Mouse (Mus musculus): ENCODE results near the gene Tecr.

Gene Tecr

DNA sequence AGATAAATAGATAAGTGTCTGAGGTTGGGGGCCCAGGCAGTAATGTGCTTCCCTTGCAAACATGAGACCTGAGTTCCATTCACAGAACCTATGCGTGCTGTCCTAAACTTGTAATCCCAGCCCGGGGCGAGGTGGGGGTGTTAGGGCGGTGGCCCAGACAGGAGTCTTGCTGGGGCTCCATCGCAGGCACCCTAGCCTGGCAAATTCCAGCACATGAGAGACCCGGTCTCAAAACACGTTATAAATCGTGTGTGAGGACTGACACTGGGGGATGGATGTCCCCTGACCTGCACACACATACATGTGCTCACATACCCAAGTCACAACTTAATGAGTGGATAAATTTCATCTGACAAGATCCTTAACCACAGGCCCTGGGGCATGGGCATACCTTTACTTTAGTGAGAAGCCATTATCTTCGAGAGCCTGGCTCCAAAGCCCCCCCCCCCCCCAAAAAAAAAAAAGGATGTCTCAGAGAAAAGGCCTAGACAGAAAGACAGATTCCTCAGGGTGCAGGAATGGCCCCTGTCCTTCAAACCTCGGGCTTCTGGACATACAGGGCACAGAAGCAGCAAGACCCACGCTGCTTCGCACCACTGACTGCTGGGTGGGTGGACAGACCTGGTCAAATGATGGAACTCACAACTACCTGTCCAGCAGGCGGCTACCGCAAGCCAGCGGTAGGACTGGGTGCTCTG lies 14.1 kb upstream of the Tecr start:
- in situ Hi-C loops (cut with MboI; ENCODE audit: unreplicated experiment in 2 of 2): loop anchor here (10.0 to 25.0 kb wide), 2 partner anchors 357 to 510 kb away; no protein-coding TSS in a partner anchor

DNA sequence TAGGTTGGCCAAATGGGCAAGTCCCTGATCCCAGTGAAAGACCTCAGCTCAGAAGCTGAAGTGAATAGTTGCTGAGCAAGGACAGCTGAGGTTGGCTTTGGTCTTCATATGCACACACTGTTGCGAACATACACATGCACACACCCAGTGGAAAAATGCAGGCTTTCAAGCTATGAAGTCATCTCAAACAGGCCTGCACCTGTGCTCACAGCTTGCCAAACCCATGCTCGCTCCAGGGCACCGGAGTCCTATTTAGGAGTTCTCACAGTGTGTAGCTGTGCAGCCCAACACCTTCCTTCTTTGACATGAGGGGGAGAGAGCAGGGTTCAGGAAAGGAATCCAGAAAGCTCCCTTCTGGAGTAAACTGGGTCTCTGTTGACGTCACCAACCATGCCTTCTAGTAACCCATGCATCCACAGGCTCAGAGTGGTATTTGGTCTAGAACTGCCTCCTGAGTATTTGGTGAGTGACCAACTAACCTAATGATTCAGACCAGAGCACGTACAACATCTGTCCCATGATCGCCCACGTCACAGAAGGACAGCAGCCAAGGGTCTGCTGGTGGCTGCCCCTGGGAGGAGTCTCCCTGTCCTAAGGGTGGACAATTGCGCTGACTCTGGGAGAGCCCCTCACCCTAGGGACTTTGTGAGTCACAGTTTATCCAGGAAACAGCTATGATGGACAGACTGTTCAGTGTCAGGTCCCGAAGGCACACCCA lies 12.0 kb upstream of the Tecr start:
- in situ Hi-C loops (cut with MboI; ENCODE audit: unreplicated experiment in 2 of 2): loop anchor here (10.0 to 25.0 kb wide), 2 partner anchors 355 to 507 kb away; no protein-coding TSS in a partner anchor

DNA sequence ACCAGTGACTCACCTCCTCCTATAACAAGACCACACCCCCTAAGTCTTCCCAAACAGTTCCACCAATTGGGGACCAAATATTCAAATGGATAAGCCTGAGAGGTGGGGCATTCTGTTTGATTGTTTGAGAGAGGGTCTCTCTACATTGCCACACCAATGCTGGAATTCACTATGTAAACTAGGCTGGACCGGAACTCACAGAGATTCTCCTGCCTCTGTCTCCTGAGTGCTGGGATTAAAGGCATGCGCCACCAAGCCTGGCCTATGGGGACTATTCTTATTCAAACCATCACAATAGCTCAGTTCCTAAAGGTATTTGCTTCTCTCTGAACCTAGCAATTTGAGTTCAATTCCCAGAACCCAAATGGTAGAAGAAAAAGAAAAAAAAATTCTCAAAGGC lies 10.8 kb upstream of the Tecr start:
- in situ Hi-C loops (cut with MboI; ENCODE audit: unreplicated experiment in 2 of 2): loop anchor here in 1 of 2 experiments (25.0 kb wide), 1 partner anchor 506 kb away; no protein-coding TSS in a partner anchor

DNA sequence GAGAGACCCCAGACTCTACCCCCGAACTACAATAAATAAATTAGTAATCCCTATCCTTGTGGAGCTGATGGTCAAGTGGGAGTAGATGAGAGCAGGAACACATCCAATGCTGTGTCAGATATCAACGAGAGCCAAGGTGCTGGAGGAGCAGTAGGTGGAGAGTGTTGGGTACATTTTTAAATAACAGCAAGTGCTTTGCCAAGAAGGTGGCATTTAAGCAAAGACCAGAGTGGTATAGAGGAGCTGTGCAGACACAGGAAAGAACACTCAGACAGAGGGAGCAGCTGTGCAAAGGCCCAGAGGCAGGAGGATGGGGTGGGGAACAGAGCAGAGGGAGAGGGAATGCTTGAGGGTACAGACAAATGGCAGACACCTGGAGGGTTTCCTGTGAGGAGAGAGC lies 9.3 kb upstream of the Tecr start:
- in situ Hi-C loops (cut with MboI; ENCODE audit: unreplicated experiment in 2 of 2): loop anchor here in 1 of 2 experiments (25.0 kb wide), 1 partner anchor 505 kb away; no protein-coding TSS in a partner anchor

DNA sequence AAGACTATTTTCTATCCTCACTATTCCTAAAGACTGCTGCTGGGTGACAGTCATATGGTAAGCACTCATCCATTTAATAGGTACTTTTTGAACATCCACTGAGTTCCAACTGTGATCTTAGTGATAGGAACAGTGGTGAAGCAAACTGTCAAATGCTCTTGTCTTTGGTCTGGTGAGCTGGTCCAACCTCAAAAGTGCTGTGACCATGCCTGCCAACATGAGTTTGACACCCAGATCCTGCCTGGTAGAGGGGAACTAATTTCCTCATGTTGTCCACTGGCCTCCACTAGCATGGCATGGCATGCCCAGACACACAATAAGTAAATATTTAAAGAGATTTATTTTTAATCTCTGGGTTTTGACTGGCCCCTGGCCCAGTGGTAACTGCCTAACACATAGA lies 8.9 kb upstream of the Tecr start:
- in situ Hi-C loops (cut with MboI; ENCODE audit: unreplicated experiment in 2 of 2): loop anchor here in 1 of 2 experiments (25.0 kb wide), 1 partner anchor 504 kb away; no protein-coding TSS in a partner anchor

DNA sequence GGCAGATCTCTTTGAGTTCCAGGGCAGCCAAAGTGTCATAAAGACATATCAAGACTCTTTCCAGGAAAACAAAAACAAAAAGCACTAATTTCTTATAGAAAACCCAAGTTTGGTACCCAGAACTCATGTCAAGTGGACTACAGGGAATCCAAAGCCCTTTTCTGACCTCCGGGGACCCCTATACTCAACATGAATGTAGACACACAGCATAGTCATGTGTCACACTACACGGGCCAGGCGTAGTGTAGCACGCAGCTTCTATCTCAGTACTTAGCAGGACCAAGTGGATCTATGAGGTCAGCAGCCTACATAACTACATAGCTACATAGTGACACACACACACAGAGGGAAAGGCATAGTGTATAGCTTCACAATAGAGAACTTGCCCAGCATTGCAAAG lies 5.9 kb upstream of the Tecr start:
- in situ Hi-C loops (cut with MboI; ENCODE audit: unreplicated experiment in 2 of 2): loop anchor here in 1 of 2 experiments (25.0 kb wide), 1 partner anchor 501 kb away; no protein-coding TSS in a partner anchor

DNA sequence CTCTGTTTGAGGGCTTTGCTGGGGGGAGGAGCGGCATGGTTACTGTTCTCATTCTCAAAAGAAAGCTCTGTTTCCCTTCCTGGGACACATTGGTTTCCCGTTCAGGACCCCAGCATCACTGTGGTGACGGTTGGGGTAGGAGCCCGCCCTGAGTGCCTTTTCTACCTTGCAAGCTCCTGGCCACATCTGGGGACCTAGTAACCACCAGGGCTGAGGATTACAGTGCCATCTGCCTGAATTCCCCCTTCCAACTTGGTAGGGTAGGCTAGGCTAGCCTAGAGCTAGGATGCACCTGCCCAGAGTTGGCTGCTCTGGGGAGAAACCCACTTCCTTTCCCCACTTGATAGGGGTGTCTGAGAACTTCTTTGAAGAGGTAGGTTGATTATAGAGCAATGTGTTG lies 4.2 kb upstream of the Tecr start:
- in situ Hi-C loops (cut with MboI; ENCODE audit: unreplicated experiment in 2 of 2): loop anchor here in 1 of 2 experiments (25.0 kb wide), 1 partner anchor 500 kb away; no protein-coding TSS in a partner anchor

DNA sequence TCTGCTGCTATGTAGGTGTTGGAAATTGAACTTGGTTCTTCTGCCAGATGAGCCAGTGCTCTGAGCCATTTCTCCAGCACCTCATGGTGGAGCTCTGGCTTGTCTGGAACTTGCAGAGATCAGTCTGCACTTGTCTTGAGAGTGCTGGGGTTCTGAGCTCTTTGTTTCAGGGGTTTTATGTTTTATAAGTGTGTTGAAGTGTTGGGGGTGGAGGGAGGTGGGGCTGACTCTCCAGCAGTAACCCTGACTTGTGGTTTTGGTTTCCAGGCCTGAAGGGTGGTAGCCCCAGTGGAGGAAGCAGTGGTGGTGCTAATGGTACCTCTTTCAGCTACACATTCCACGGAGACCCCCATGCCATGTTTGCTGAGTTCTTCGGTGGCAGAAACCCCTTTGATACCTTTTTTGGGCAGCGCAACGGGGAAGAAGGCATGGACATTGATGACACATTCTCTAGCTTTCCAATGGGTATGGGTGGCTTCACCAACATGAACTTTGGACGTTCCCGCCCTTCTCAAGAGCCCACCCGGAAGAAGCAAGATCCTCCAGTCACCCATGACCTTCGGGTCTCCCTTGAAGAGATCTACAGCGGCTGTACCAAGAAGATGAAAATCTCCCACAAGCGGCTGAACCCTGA lies 1.9 kb upstream of the Tecr start:
- in situ Hi-C loops (cut with MboI; ENCODE audit: unreplicated experiment in 2 of 2): loop anchor here in 1 of 2 experiments (25.0 kb wide), 1 partner anchor 497 kb away; no protein-coding TSS in a partner anchor

DNA sequence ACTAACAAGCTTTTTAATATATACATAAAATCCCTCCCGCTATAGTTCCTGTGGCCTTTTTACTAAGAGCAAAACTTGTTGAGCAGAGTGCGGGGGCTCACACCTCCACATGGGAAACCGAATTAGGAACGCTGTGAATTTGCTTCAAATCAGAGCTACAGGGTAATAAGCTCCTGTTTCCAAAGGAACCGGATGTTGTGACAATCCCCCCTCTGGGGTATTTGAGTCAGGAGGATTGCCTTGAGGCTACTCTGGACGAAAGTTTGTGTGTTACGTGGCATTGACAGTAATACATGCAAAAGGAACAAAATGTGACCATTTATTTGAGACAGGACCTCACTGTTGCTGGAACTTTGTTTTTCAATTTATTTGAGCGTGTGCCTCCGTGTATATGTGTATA lies 1.3 kb upstream of the Tecr start:
- in situ Hi-C loops (cut with MboI; ENCODE audit: unreplicated experiment in 2 of 2): loop anchor here in 1 of 2 experiments (25.0 kb wide), 1 partner anchor 497 kb away; no protein-coding TSS in a partner anchor

DNA sequence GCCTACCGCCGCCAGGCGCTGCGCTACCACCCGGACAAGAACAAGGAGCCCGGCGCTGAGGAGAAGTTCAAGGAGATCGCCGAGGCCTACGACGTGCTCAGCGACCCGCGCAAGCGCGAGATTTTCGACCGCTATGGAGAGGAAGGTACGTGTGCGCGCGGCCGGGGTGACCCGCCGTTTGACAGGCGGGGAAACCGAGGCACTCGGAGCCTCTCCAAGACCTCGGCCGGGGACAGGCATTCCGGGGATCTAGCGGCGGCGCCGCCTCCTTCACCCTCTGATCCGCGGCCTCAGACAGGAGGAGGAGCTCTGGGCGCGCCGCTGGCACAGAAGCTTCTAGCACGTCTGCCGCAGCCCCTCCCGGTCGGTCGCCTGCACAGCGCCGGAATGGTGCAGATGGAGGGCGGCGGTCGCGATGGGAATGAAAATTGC lies 643 bp upstream of the Tecr start:
- in situ Hi-C loops (cut with MboI; ENCODE audit: unreplicated experiment in 2 of 2): loop anchor here in 1 of 2 experiments (25.0 kb wide), 1 partner anchor 496 kb away; no protein-coding TSS in a partner anchor

DNA sequence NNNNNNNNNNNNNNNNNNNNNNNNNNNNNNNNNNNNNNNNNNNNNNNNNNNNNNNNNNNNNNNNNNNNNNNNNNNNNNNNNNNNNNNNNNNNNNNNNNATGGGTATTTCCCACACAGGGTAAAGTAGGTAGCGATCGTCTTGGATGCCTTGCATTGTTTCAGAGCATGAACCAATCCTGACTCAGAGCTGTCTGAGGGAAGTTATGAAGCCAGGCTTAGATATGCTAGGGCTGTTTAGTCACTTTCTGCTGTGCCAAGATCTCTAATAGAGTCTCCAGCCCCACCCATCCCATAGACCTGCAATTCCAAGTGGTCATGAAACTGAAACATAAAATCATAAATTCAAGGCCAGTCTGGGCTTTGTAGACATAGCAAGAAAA lies 5.1 kb downstream of the Tecr start:
- in situ Hi-C loops (cut with MboI; ENCODE audit: unreplicated experiment in 2 of 2): loop anchor here in 1 of 2 experiments (25.0 kb wide), 1 partner anchor 490 kb away; no protein-coding TSS in a partner anchor

DNA sequence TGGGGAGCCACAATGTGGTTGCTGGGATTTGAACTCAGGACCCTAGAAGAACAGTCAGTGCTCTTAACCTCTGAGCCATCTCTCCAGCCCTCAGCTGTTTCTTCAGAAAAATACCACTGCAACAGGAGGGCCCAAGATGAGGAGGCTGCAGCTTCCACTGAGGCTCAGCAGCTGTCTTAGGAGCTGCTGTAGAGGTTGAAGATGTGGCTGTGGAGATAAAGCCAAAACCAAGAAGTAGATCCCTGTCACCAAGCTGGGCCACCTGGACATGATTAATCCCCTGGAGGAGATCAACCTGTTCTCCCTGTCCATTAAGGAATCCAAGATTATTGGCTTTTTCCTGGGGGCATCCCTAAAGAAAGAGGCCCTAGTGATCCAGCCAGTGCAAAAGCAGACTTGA lies 8.0 kb downstream of the Tecr start:
- in situ Hi-C loops (cut with MboI; ENCODE audit: unreplicated experiment in 2 of 2): loop anchor here (5.0 to 25.0 kb wide), 6 partner anchors 148 to 505 kb away; partner anchors contain the start of genes Gm10645 (in 1 of the 2) and Tbc1d9 (in 1 of the 2)

DNA sequence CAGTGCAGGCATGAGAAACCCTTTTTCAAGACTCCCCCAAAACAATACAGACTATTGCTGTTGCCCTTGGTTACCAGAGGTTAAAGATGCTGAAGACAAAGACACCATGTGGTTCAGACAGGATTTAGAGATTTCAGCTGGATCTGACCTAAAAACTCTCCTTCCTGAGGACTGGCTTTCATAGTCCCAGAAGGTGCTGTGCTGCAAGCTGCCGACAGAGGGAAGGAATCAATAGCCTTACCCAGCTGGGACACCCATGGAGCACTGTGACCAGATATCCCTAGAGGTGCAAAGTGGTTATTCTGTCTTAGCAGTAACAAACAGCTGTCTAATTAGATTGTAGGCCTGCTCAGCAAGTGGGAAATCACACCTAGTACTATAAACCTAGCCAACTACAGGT lies 9.6 kb downstream of the Tecr start:
- in situ Hi-C loops (cut with MboI; ENCODE audit: unreplicated experiment in 2 of 2): loop anchor here (5.0 to 10.0 kb wide), 5 partner anchors 146 to 503 kb away; partner anchors contain the start of genes Gm10645 (in 1 of the 2) and Tbc1d9 (in 1 of the 2)

DNA sequence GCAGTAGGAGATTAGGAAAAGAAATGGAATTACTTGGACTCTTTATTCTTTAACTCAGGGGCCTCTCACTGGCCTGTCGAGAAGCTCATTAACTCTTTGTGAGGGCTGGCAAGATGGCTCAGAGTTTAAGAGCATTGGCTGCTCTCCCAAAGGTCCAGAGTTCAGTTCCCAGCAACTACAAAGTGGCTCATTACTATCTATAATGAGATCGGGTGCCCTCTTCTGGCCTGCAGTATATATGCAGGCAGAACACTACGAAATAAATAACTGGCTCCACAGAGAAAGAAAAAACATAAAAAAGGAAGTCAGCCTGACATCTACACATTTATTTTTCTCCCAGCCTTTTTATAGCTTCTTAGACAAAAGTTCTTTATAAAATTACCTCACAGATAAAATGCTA lies 11.4 kb downstream of the Tecr start:
- in situ Hi-C loops (cut with MboI; ENCODE audit: unreplicated experiment in 2 of 2): loop anchor here (5.0 to 10.0 kb wide), 5 partner anchors 144 to 502 kb away; partner anchors contain the start of genes Gm10645 (in 1 of the 2) and Tbc1d9 (in 1 of the 2)

DNA sequence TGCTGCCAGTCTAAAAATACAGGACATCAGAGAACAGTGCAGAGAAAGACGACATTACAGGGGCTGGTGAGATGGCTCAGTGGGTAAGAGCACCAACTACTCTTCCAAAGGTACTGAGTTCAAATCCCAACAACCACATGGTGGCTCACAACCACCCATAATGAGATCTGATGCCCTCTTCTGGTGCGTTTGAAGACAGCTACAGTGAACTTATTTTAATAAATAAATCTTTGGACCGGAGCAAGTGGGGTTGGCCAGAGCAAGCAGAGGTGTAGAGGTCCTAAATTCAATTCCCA lies 12.8 kb downstream of the Tecr start:
- in situ Hi-C loops (cut with MboI; ENCODE audit: unreplicated experiment in 2 of 2): loop anchor here (5.0 to 10.0 kb wide), 5 partner anchors 143 to 500 kb away; partner anchors contain the start of genes Gm10645 (in 1 of the 2) and Tbc1d9 (in 1 of the 2)

DNA sequence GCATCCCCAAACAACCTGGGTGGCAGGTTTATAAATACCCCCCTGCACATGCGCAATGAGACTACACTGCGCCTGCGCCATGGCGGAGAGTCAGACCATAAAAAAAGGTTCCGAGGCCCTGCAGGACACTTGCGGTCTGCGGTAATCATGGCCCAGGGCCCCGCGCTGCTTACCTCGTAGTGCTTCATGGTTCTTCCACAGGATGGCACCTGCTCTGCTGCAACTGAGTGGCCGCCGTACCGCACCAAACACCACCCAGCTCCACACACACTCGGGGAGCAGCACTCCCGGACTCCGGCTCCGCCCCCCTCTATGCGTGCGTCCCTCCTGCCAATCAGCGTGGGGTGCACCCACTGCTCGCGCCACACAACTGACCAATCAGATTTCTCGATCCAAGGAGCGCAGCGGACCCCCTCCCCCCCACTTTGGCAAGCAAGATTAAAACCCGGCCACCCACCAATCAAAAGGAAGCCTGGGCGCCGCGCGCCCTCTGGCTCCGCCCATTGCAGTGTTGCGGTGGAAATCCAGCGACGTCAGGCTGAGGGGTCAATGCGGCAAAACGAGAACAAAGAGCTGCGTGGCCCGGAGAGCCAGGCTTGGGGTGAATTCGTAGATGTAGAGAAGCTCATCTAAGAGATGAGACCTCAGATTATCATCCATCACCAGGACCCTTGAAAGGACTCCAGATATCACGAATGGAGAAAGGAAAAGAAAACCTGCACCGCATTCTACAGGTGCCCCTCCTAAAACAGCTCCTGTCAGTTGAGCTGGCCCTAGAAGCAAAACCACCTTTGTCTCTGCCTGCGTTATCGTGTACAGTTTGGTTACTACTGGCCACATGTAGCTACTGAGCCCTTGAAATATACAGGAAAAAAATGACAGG lies 13.4 kb downstream of the Tecr start:
- in situ Hi-C loops (cut with MboI; ENCODE audit: unreplicated experiment in 2 of 2): loop anchor here (5.0 to 10.0 kb wide), 5 partner anchors 142 to 500 kb away; partner anchors contain the start of genes Gm10645 (in 1 of the 2) and Tbc1d9 (in 1 of the 2)

DNA sequence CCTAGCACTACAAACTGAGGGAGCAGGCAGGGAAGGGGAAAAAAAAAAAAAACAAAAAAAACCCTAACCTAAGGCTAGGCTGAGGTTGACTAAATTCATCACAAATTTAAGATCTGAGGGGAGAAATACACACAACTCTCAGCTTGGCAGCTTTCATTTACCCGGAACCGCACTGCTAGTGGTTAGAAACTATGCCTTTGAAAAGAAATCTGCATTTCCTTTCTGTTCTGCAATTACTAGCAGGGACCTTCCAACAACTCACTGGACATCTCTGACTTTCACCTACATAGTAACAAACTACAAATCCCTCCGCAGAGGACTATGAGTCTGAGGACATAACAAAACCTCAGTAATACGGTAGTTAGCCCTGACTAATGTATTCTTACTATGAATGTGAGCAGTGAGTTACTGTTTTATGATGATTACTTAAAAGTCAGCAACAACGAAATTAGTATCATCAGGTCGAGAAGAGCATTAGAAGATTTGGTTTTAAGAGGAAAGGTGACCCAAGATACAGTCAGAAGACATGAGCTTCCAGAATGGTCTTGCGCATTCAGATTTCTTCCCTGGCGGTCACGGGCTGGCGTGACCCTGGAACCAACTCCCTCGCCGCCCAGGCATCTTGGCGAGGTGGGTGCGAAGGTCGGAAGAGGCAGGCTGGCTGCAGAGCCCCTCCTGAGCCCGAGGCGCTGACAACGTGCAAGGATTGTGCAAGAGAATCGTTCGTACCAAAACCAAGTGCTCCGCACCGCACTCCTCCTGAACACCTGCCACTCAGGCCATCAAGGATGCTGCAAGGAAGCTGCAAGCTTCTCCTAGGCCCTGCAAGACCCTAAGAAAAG lies 14.2 kb downstream of the Tecr start:
- in situ Hi-C loops (cut with MboI; ENCODE audit: unreplicated experiment in 2 of 2): loop anchor here (10.0 kb wide), 4 partner anchors 149 to 499 kb away; partner anchors contain the start of genes Gm10645 (in 1 of the 2) and Tbc1d9 (in 1 of the 2)

DNA sequence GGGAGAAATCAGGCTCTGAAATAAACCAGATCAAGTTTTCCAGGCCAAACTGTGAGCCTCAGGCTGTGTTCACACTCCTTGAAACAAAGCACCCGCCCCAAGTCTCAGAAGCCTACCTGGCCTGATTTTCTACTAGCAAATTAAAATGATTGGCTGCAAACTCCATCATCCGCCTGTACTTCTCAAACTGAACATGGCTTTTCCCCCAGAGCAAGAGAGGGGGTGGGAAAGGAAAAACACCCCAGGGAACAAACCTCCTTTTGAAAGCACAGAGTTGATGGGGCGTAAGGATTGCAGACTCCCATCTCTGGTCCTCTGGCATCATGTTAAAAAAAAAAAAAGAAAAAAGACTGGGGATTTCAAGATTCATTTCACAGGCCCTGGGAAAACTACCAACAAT lies 15.1 kb downstream of the Tecr start:
- in situ Hi-C loops (cut with MboI; ENCODE audit: unreplicated experiment in 2 of 2): loop anchor here (10.0 kb wide), 4 partner anchors 148 to 498 kb away; partner anchors contain the start of genes Gm10645 (in 1 of the 2) and Tbc1d9 (in 1 of the 2)
